Mouse (Mus musculus): ENCODE measurements around the gene Anxa6. TPM values are rescaled to one million over a fixed set of nuclear protein-coding genes. Genes with fewer than 3 reads are reported as not detected.
"Not testable (repeated sequence)": the region's sequence is repeated elsewhere in the genome, so short reads cannot be mapped to it uniquely, and the experiment has no call there.

Anxa6 gene
- polyA plus RNA-seq, 1 experiment, result 130 TPM

GRCm38 (mm10) chr11:54965234-54965633, 68.0 kb downstream of the Anxa6 start:
- H3K27me3 ChIP-seq (ENCODE audit: control insufficient read depth, insufficient read depth, low read length), result no peaks in the 10 kb centered on the region
- 84% methylated on average over 6 of the region's 6 CpGs for WGBS
- no peak for DNase-seq
- no peak for TF ChIP-seq CTCF (IDR thresholded peaks at IDR 0.05; ENCODE audit: borderline replicate concordance, control insufficient read depth, extremely low read depth, insufficient read depth, low read length, poor library complexity)
- no peak for TF ChIP-seq POLR2A (IDR thresholded peaks at IDR 0.05; ENCODE audit: control insufficient read depth, extremely low read depth, insufficient read depth, low read length, poor library complexity)
- H3K4me3 ChIP-seq (ENCODE audit: control insufficient read depth, insufficient read depth, low read length), result no peak overlapping the region
- no peak overlapping the region for H3K27ac ChIP-seq (ENCODE audit: control insufficient read depth, insufficient read depth, low read length)
- H3K36me3 ChIP-seq (ENCODE audit: control insufficient read depth, insufficient read depth, low read length), result no peaks in the 10 kb centered on the region
- H3K4me1 ChIP-seq (replicated peaks; ENCODE audit: control insufficient read depth, insufficient read depth, low read length), result peaks cover 31% of the 10 kb centered on the region

GRCm38 (mm10) chr11:54962810-54963209, 70.4 kb downstream of the Anxa6 start, which contains the start of gene Tnip1:
Tnip1 (minus strand) TSS chr11:54962917.
- Histone ChIP-seq H3K36me3 (ENCODE audit: control insufficient read depth, insufficient read depth, low read length) (no peaks in the 10 kb centered on the region), H3K27me3 (ENCODE audit: control insufficient read depth, insufficient read depth, low read length) (no peaks in the 10 kb centered on the region), H3K4me1 (replicated peaks; ENCODE audit: control insufficient read depth, insufficient read depth, low read length) (peaks cover 53% of the 10 kb centered on the region), H3K27ac (ENCODE audit: control insufficient read depth, insufficient read depth, low read length) (peak within 1 kb of the TSS; percentile 17; the same call in 1 of the 2 replicates), H3K4me3 (ENCODE audit: control insufficient read depth, insufficient read depth, low read length) (peak within 1 kb of the TSS; percentile 19)
- TF ChIP-seq CTCF (IDR thresholded peaks at IDR 0.05; ENCODE audit: borderline replicate concordance, control insufficient read depth, extremely low read depth, insufficient read depth, low read length, poor library complexity) (no peak), POLR2A (IDR thresholded peaks at IDR 0.05; ENCODE audit: control insufficient read depth, extremely low read depth, insufficient read depth, low read length, poor library complexity) (no peak)
- 24% methylated on average over 6 of the region's 6 CpGs for WGBS
- peak; percentile 44 for DNase-seq

GRCm38 (mm10) chr11:54961921-54962320, 71.3 kb downstream of the Anxa6 start:
- H3K27me3 ChIP-seq (ENCODE audit: control insufficient read depth, insufficient read depth, low read length), result no peaks in the 10 kb centered on the region
- peak overlapping the region; percentile 11; the same call in 1 of the 2 replicates for H3K27ac ChIP-seq (ENCODE audit: control insufficient read depth, insufficient read depth, low read length)
- DNase-seq, result no peak
- peak overlapping the region; percentile 19 for H3K4me3 ChIP-seq (ENCODE audit: control insufficient read depth, insufficient read depth, low read length)
- WGBS, result 70% methylated on average over 3 of the region's 3 CpGs
- peaks cover 60% of the 10 kb centered on the region for H3K4me1 ChIP-seq (replicated peaks; ENCODE audit: control insufficient read depth, insufficient read depth, low read length)
- H3K36me3 ChIP-seq (ENCODE audit: control insufficient read depth, insufficient read depth, low read length), result no peaks in the 10 kb centered on the region
- TF ChIP-seq CTCF (IDR thresholded peaks at IDR 0.05; ENCODE audit: borderline replicate concordance, control insufficient read depth, extremely low read depth, insufficient read depth, low read length, poor library complexity), result no peak
- TF ChIP-seq POLR2A (IDR thresholded peaks at IDR 0.05; ENCODE audit: control insufficient read depth, extremely low read depth, insufficient read depth, low read length, poor library complexity), result no peak

- WGBS, result 80% methylated on average over 6 of the region's 6 CpGs
- Histone ChIP-seq H3K36me3 (ENCODE audit: control insufficient read depth, insufficient read depth, low read length) (no peaks in the 10 kb centered on the region), H3K4me1 (replicated peaks; ENCODE audit: control insufficient read depth, insufficient read depth, low read length) (peaks cover 61% of the 10 kb centered on the region), H3K27ac (ENCODE audit: control insufficient read depth, insufficient read depth, low read length) (peak overlapping the region; percentile 11; the same call in 1 of the 2 replicates), H3K4me3 (ENCODE audit: control insufficient read depth, insufficient read depth, low read length) (peak overlapping the region; percentile 19; the same call in 1 of the 2 replicates), H3K27me3 (ENCODE audit: control insufficient read depth, insufficient read depth, low read length) (no peaks in the 10 kb centered on the region)
- TF ChIP-seq CTCF (IDR thresholded peaks at IDR 0.05; ENCODE audit: borderline replicate concordance, control insufficient read depth, extremely low read depth, insufficient read depth, low read length, poor library complexity) (no peak), POLR2A (IDR thresholded peaks at IDR 0.05; ENCODE audit: control insufficient read depth, extremely low read depth, insufficient read depth, low read length, poor library complexity) (no peak)
- no peak for DNase-seq
Observed at GRCm38 (mm10) chr11:54961164-54961850, 71.9 kb downstream of the Anxa6 start.

GRCm38 (mm10) chr11:54960251-54960650, 73.0 kb downstream of the Anxa6 start:
- no peak overlapping the region for H3K4me3 ChIP-seq (ENCODE audit: control insufficient read depth, insufficient read depth, low read length)
- H3K36me3 ChIP-seq (ENCODE audit: control insufficient read depth, insufficient read depth, low read length), result no peaks in the 10 kb centered on the region
- WGBS, result 91% methylated on average over 6 of the region's 6 CpGs
- no peak for TF ChIP-seq POLR2A (IDR thresholded peaks at IDR 0.05; ENCODE audit: control insufficient read depth, extremely low read depth, insufficient read depth, low read length, poor library complexity)
- H3K27me3 ChIP-seq (ENCODE audit: control insufficient read depth, insufficient read depth, low read length), result no peaks in the 10 kb centered on the region
- no peak overlapping the region; the same call in 1 of the 2 replicates for H3K27ac ChIP-seq (ENCODE audit: control insufficient read depth, insufficient read depth, low read length)
- no peak for DNase-seq
- peaks cover 62% of the 10 kb centered on the region for H3K4me1 ChIP-seq (replicated peaks; ENCODE audit: control insufficient read depth, insufficient read depth, low read length)

- Histone ChIP-seq H3K27ac (ENCODE audit: control insufficient read depth, insufficient read depth, low read length) (peak overlapping the region; percentile 98), H3K4me1 (replicated peaks; ENCODE audit: control insufficient read depth, insufficient read depth, low read length) (peaks cover 64% of the 10 kb centered on the region), H3K4me3 (ENCODE audit: control insufficient read depth, insufficient read depth, low read length) (no peak overlapping the region), H3K27me3 (ENCODE audit: control insufficient read depth, insufficient read depth, low read length) (no peaks in the 10 kb centered on the region), H3K36me3 (ENCODE audit: control insufficient read depth, insufficient read depth, low read length) (no peaks in the 10 kb centered on the region)
- peak; percentile 58 for DNase-seq
- TF ChIP-seq POLR2A (IDR thresholded peaks at IDR 0.05; ENCODE audit: control insufficient read depth, extremely low read depth, insufficient read depth, low read length, poor library complexity) (no peak), CTCF (IDR thresholded peaks at IDR 0.05; ENCODE audit: borderline replicate concordance, control insufficient read depth, extremely low read depth, insufficient read depth, low read length, poor library complexity) (no peak)
- WGBS, result 6% methylated on average over 3 of the region's 3 CpGs
Observed at GRCm38 (mm10) chr11:54958571-54959073, 74.6 kb downstream of the Anxa6 start.

GRCm38 (mm10) chr11:54957708-54958107, 75.5 kb downstream of the Anxa6 start:
- WGBS, result 97% methylated on average over 3 of the region's 3 CpGs
- peak overlapping the region; percentile 98 for H3K27ac ChIP-seq (ENCODE audit: control insufficient read depth, insufficient read depth, low read length)
- not testable (repeated sequence) for DNase-seq; H3K4me3 ChIP-seq (ENCODE audit: control insufficient read depth, insufficient read depth, low read length); H3K36me3 ChIP-seq (ENCODE audit: control insufficient read depth, insufficient read depth, low read length); H3K27me3 ChIP-seq (ENCODE audit: control insufficient read depth, insufficient read depth, low read length)
- peaks cover 56% of the 10 kb centered on the region for H3K4me1 ChIP-seq (replicated peaks; ENCODE audit: control insufficient read depth, insufficient read depth, low read length)
